Comparison of ENCODE assay signal across 24 mouse cellular contexts in genomic region chr13:98235451-98235850, GRCm38 (mm10). TPM values are rescaled to one million over a fixed set of nuclear protein-coding genes. Genes with fewer than 3 reads are reported as not detected.
"Had no signal": no experiment of that assay in that cellular context is flagged by ENCODE, and none has a peak within 500 bp of the region (broad histone marks: within the 10 kb centered on the region; RNA-seq: fewer than 3 reads in every experiment).

No protein-coding gene starts in this region.

- H3K36me3 ChIP-seq: limb, embryonic 10.5 days; limb, embryonic 13.5 days; liver, embryonic 12.5 days; liver, embryonic 15.5 days had no signal

- ATAC-seq: intestine, embryonic 16.5 days; liver, embryonic 12.5 days had no signal

- H3K9ac ChIP-seq: limb, embryonic 13.5 days; liver, embryonic 12.5 days; liver, embryonic 15.5 days had no signal

- DNase-seq: kidney, adult 18-20 months; kidney, adult 9 months; kidney, postnatal 25 days; liver; lung, adult 18-20 months; lung, postnatal 4 days; midbrain, embryonic 14.5 days; thymus, adult 18-20 months; thymus, postnatal 4 days had no signal

- H3K4me1 ChIP-seq: limb, embryonic 10.5 days; limb, embryonic 13.5 days; liver, embryonic 12.5 days; liver, embryonic 15.5 days had no signal

- H3K4me2 ChIP-seq: limb, embryonic 13.5 days; liver, embryonic 12.5 days; liver, embryonic 15.5 days; midbrain, embryonic 11.5 days had no signal

- H3K9me3 ChIP-seq: limb, embryonic 10.5 days; limb, embryonic 13.5 days; liver, embryonic 12.5 days; liver, embryonic 15.5 days had no signal

- H3K27ac ChIP-seq: limb, embryonic 10.5 days; limb, embryonic 13.5 days; liver, embryonic 12.5 days; liver, embryonic 15.5 days had no signal

- H3K4me3 ChIP-seq: limb, embryonic 10.5 days; limb, embryonic 13.5 days; liver, embryonic 12.5 days; liver, embryonic 15.5 days had no signal

- H3K27me3 ChIP-seq: limb, embryonic 13.5 days had no signal

RNA-seq across cellular contexts. Expression of gene Gm21976, which starts 44.2 kb away (rescaled TPM):
- polyA plus RNA-seq: intestine, embryonic 16.5 days; kidney, embryonic 16.5 days; large intestine, adult 2 months; limb, embryonic 10.5 days; limb, embryonic 13.5 days; liver, embryonic 12.5 days; liver, embryonic 15.5 days; lung, embryonic 16.5 days; midbrain, embryonic 11.5 days; midbrain, embryonic 14.5 days; midbrain, postnatal 0 days; neural tube, embryonic 11.5 days; neural tube, embryonic 14.5 days; small intestine, adult 2 months; spleen, adult 2 months; stomach, embryonic 16.5 days had no signal
